Mouse (Mus musculus) gastrocnemius, postnatal 14 days (tissue): Measurements from ENCODE around the gene B3galt6. TPM values are rescaled to one million over a fixed set of nuclear protein-coding genes. Genes with fewer than 3 reads are reported as not detected.

Experiments used
- DNase-seq: peaks from one replicate; pipeline ENCODE4 v3.0.0; 2021; ENCODE audit warnings: mixed read lengths
- intact Hi-C: fragments of 180-260 bp; cut with DNase I; formaldehyde crosslinking; loops from one replicate; pipeline ENCODE4 v1.15.1; 2025; ENCODE audit warnings: low total_unique reads
- long read RNA-seq, 2 experiments: library from polyadenylated mRNA; stranded (forward); transcript quantifications; one replicate each; pipeline ENCODE4 v2.0.0; 2021
- total RNA-seq, 2 experiments: library from RNA; stranded (reverse); gene quantifications; 2 replicates each; pipeline ENCODE4 v1.2.3; 2021

B3galt6 gene
- total RNA-seq = 1 to 10 TPM; 2.6 TPM
- long read RNA-seq, experiment 1, transcript B3galt6-201 (1 exons, 3,184 nt) = major isoform, 11 of 11 reads
- long read RNA-seq, experiment 1, partial matches to known transcripts = 0 of 11 reads
- long read RNA-seq, experiment 1, other reads (novel, unspliced or antisense) = 0 of 11 reads
- long read RNA-seq, experiment 2, transcript B3galt6-201 (1 exons, 3,184 nt) = major isoform, 12 of 12 reads
- long read RNA-seq, experiment 2, partial matches to known transcripts = 0 of 12 reads
- long read RNA-seq, experiment 2, other reads (novel, unspliced or antisense) = 0 of 12 reads

GRCm38 (mm10) chr4:155992241-155992905 lies at the start of gene B3galt6, which contains the start of gene Sdf4:
TSS of gene B3galt6 (minus strand) at chr4:155992649.
TSS of gene Sdf4 (plus strand) at chr4:155992872.
- intact Hi-C loops = no loop called here
- DNase-seq = peak; percentile 82

DNA sequence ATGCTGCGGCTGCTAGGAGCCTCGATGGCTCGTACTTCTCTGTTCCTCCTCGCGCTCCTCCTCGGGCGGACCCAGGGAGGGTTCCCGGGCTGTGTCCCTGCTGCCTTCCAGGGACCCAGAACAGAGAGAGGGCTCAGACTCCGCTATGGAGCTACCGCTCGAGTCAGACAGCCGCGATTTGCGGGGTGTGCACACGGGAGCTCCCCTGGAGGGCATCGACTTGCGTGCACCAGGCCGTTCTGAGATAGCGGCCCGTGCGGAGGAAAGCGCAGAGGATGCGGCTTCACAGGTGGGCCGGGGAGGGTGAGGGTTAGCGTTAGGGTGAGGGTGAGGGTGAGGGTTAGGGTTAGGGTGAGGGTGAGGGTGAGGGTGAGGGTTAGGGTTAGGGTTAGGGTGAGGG lies 42.5 kb upstream of the B3galt6 start:
- intact Hi-C loops = loop anchor here (5.0 kb wide), 1 partner anchor 48 kb away; no protein-coding TSS in a partner anchor
- no peak for DNase-seq

- DNase-seq = no peak
- intact Hi-C loops = loop anchor here (5.0 kb wide), 1 partner anchor 47 kb away; no protein-coding TSS in a partner anchor
Observed at GRCm38 (mm10) chr4:156034301-156034700, 41.9 kb upstream of the B3galt6 start.

DNA sequence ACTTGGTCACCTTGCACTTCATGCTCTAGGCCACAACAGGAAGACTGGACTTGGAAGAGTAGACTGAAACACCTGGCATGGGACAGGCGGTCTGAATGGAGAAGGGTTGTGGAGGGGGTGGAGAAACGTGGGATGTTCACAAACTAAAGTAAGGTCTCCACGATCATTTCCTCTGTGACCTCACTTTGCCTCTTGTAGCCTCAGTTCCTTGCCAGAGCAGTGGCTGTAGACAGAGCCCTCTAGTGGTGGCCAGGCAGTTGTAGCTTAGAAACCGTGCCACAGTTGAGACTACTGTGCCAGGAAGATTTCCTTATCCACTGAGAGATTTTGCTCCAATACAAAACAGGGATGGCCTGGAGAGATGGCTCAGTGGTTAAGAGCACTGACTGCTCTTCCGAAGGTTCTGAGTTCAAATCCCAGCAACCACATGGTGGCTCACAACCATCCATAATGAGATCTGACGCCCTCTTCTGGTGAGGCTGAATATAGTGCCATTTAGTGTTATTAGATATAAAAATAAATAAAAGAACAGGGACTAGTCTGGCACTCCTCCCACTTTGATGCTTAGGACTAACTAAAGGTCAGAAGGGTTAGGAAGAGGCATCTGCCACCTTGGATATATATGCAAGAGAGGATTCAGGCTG lies 41.1 kb upstream of the B3galt6 start:
- intact Hi-C loops = loop anchor here (5.0 kb wide), 1 partner anchor 46 kb away; no protein-coding TSS in a partner anchor

GRCm38 (mm10) chr4:156032856-156033255 lies 40.4 kb upstream of the B3galt6 start:
- intact Hi-C loops = loop anchor here (5.0 kb wide), 1 partner anchor 46 kb away; no protein-coding TSS in a partner anchor

More for the DNA sequence above, 41.1 kb upstream of the B3galt6 start:
- DNase-seq = peak; percentile 48

GRCm38 (mm10) chr4:156031593-156032391 lies 39.3 kb upstream of the B3galt6 start:
- peak; percentile 83 for DNase-seq
- intact Hi-C loops = loop anchor here (5.0 kb wide), 1 partner anchor 44 kb away; no protein-coding TSS in a partner anchor

More at GRCm38 (mm10) chr4:156032856-156033255, 40.4 kb upstream of the B3galt6 start:
- no peak for DNase-seq

DNA sequence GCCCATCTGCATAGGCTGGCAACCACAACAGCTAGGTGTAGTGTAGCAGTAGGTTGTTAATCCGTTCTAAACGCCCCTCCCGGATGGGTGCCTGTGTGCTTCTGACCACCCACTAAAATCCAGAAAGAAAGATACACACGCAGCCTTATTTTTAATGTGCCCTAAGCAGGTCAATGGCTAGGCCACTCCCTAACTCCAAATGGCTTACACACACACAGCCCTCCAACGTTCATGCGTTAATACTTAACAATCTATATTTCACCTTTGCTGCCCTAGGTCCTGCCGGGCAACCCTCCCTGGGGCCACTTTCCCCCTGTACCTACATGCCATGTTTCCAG lies 38.8 kb upstream of the B3galt6 start:
- intact Hi-C loops = loop anchor here (5.0 kb wide), 1 partner anchor 44 kb away; no protein-coding TSS in a partner anchor
- no peak for DNase-seq

- intact Hi-C loops = loop anchor here (5.0 kb wide), 1 partner anchor 43 kb away; no protein-coding TSS in a partner anchor
- DNase-seq = no peak
Observed at GRCm38 (mm10) chr4:156030651-156031118, 38.2 kb upstream of the B3galt6 start.

GRCm38 (mm10) chr4:156028580-156028979 lies 36.1 kb upstream of the B3galt6 start:
- DNase-seq = no peak
- intact Hi-C loops = no loop called here

DNA sequence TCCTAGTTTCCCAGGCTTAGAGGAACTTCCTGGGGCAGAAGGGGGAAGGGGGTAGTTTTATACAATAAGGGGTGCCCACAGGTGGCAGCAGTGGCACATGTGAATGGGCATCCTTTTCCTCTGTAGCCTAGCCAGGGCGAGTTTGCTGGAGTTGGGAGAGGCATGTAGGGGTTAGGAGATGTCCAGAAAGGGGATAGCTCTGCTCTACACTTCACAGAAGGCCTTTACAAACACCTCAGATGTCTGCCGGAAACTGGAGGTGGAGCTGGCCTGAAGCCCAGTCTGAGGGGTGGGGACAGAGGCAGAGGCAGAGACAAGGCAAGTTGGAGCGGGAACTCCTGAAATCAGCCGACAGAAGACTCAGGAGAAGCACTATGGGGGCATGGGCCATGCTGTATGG lies 33.6 kb upstream of the B3galt6 start, which contains the start of gene Tnfrsf18:
Tnfrsf18 (plus strand) TSS at position 152 of the 400 bp plus-strand sequence.
- peak; percentile 39 for DNase-seq
- intact Hi-C loops = no loop called here

GRCm38 (mm10) chr4:156024184-156024583 lies 31.7 kb upstream of the B3galt6 start:
- no peak for DNase-seq
- intact Hi-C loops = no loop called here

DNA sequence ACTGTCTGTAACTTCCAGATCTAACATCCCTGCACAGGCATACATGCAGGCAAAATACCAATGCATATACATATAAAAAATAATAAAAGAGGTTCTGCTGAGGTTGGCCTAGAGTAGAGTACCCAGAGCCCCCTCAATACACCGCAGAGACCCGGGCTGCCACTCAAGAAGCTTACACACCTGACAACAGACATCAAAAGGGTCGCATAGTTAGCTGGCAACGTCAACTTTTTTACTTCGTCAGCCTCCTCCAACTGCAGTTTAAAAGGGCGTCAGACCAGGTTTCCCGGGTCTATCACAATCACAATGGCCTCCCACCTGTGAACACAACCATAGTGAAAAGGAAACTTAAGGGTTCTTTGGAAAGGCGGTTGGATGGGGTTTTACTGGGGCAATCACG lies 31.1 kb upstream of the B3galt6 start:
- DNase-seq = no peak
- intact Hi-C loops = no loop called here

DNA sequence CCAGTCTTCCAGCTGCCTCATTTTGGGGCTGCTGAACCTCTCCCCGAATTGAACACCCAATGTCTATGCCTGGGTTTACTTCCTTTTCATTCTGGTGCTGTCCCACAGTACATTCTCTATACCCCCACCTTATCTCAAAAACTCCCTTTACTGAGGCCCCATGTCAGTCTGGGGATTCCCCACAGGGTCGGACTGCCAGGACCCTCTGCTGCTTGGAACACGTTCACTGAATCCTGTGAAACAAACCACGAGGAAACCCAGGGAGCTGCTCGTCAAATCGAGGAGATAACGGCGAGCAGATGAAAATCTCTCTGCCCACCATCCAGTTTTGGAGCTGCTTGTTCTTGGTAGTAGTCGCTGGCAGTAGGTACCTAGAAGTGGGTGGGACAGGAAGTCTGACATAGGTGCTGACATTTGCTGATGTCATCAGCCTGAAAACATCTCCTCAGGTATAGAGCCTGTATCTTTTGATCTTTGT lies 29.5 kb upstream of the B3galt6 start:
- no peak for DNase-seq
- intact Hi-C loops = no loop called here

- no peak for DNase-seq
- intact Hi-C loops = no loop called here
Observed at GRCm38 (mm10) chr4:156021381-156021780, 28.9 kb upstream of the B3galt6 start.

DNA sequence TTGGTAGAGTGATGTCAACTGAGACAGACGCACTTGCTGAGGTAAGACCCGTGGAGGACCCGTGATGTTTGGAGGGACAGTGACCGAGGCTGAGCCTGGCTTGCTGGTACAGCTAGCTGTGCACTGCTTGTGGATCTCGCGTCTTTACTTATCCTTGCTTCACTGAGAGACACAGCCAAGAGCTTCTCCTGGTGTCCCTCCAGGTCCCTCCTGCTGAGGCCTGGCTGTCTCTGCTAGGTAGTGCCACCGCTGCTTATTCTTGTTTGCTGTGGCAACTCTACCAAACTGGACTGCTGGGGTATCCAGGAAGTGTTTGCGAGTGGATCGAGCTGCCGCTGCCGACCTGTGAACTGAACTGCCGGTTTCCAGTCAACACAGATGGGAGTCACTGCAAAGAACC lies 27.3 kb upstream of the B3galt6 start:
- peak; percentile 40 for DNase-seq
- intact Hi-C loops = no loop called here

GRCm38 (mm10) chr4:156014436-156014835 lies 22.0 kb upstream of the B3galt6 start:
- intact Hi-C loops = no loop called here
- DNase-seq = no peak

- no peak for DNase-seq
- intact Hi-C loops = no loop called here
Observed at GRCm38 (mm10) chr4:156013637-156014036, 21.2 kb upstream of the B3galt6 start, which contains the start of gene Tnfrsf4. TSS of gene Tnfrsf4 (plus strand) at chr4:156013843.

DNA sequence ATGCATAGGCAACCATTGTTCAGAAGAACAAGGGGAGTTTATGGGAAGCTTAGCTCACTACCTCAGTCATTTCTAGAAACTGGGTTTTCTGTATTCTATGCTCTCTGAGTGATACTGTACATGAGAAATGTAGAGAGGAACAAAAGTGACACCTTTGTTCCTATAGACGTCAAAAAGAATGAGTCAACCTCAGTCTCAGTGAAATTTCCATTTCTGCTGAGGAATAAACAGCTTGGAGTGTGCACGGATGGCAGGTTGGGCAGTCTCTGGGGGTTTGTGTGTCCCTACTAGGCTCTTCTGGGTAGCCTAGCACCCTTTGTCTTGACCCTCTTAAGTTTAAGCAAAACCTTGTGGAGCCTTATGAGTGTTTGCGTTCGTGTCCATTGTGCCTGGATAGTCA lies 15.9 kb upstream of the B3galt6 start:
- intact Hi-C loops = no loop called here
- no peak for DNase-seq

- no peak for DNase-seq
- intact Hi-C loops = no loop called here
Observed at GRCm38 (mm10) chr4:156004109-156004508, 11.7 kb upstream of the B3galt6 start.
